ENCODE assay signal across 7 mouse cellular contexts in the genomic region with DNA sequence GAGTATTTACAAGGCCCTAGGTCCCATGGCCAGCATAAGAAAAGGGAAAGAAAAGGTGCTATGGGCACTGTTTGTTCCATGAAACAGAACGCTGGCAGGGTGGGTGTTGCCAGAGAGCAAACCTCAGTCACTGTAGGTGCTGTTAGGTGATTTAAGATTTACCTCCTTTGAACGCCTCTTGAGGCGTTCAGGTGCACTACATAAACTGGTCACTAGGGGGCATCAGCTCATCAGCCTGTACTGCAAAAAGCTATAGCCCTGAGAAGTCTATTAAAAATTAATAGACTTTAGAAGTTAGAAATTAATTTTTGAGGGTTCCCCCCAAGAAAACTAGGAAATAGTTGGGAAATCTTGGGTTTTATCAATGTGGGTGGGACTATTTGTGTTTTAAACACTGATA. TPM values are rescaled to one million over a fixed set of nuclear protein-coding genes. Genes with fewer than 3 reads are reported as not detected.
DNase-seq lines count a peak whose midpoint lies in the region; ATAC-seq lines count a peak whose summit lies in the region.

No protein-coding gene starts in this region.

- ATAC-seq in granulocyte monocyte progenitor cell, adult 5-6 weeks (replicated peaks; ENCODE audit: poor library complexity, severe bottlenecking): peak; percentile 25; the same call in 1 of the 2 replicates

- peak; percentile 91 for DNase-seq in CD4-positive, CD25-positive, alpha-beta regulatory T cell, adult 2 months (ENCODE audit: low read depth, low spot score)
- DNase-seq in MEL-GATA-1-ER (ENCODE audit: extremely low read depth, low read depth): peak; percentile 53
- DNase-seq in cerebellum, postnatal 14 days: peak; percentile 89 to 91
- DNase-seq in layer of hippocampus, adult 9-11 months: peak; percentile 58
- peak; percentile 58 to 86 for DNase-seq in lung, postnatal 4 days
- peak; percentile 56 for DNase-seq in spleen, adult 12 weeks (ENCODE audit: low spot score)

RNA-seq across cellular contexts. Expression of a gene that starts 3.0 kb away (rescaled TPM):
- 0.26 and 1.9 TPM in 2 replicates for total RNA-seq in granulocyte monocyte progenitor cell, adult 5-6 weeks (2014; fragmentation: Nextera tagmentation)
- 1.1 and 1.2 TPM in 2 replicates for total RNA-seq in granulocyte monocyte progenitor cell, adult 5-6 weeks (2017)

RNA-seq across cellular contexts. Expression of a gene that starts 30.0 kb away (rescaled TPM):
- 583 and 666 TPM in 2 replicates for total RNA-seq in granulocyte monocyte progenitor cell, adult 5-6 weeks (2014; fragmentation: Nextera tagmentation)
- total RNA-seq in granulocyte monocyte progenitor cell, adult 5-6 weeks (2017): 670 and 682 TPM in 2 replicates

Comparison
In these comparisons a context has a peak if more than half of its experiments do, and no peak if none do; other contexts are left out.
1. Peak in every context shown above with its lines: DNase-seq and ATAC-seq.